Mouse (Mus musculus): Measurements from ENCODE around the gene Zfp385b. TPM values are rescaled to one million over a fixed set of nuclear protein-coding genes. Genes with fewer than 3 reads are reported as not detected.

The Zfp385b gene
- polyA plus RNA-seq, 1 experiment from 2014 or later: 3.3 TPM

DNA sequence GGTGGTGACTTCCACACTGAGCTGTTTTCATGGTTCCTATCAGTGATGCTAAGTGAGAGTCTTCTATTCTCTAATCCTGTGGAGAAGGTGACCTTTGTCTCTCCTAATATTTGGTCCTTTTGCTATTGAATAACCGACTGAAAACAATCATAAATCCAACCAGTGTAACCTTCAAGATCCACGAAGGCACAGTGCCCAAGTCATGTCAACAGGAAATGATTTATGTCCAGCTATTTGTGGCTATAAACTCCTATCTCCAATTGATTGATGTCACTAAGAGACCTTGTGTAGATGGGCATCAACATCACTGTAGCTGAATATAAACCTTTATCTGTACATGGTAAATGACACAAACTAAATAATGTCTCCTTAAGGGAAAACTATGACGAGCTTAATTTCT lies 187.8 kb downstream of the Zfp385b start:
- H3K4me1 ChIP-seq: no peaks in the 10 kb centered on the region

DNA sequence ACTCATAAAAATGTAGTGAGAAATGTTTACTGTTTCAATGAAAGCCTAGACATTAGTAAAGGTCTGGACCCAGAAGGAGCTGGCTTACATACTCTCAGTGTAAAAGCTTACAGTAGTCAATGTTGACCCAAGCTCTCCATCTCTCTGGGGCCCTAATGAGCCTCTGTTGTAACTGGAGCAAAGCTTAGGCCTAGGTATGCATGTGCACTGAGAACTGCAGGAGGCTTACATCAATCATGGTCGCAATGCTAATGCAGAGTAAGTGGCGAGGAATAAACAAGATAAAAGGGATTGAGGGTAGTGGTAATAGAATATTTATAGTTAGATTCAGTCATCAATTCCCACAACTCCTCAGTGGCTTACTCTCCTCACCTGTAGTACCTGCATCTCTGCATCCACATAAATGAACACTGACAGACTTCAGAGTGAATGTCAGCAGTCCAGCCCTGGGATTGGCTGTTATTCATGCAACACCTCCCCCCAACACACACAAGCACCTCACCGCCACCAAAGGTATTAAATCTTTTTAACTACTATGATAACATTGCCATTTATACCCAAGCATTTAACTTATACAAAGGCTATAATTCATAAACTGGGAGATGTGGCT lies 191.7 kb downstream of the Zfp385b start:
- H3K9me3 ChIP-seq: no peaks in the 10 kb centered on the region
- no peak overlapping the region for H3K4me3 ChIP-seq
- H3K4me2 ChIP-seq: no peak overlapping the region
- WGBS: 74% methylated on average over 3 of the region's 3 CpGs
- no peak for ATAC-seq (ENCODE audit: extremely low read depth, insufficient number of reproducible peaks, low FRiP score, low TSS enrichment)
- H3K27me3 ChIP-seq (replicated peaks): no peaks in the 10 kb centered on the region
- H3K4me1 ChIP-seq: no peaks in the 10 kb centered on the region
- no peak overlapping the region for H3K9ac ChIP-seq
- H3K27ac ChIP-seq (replicated peaks): no peak overlapping the region
- H3K36me3 ChIP-seq: no peaks in the 10 kb centered on the region

More for the DNA sequence above, 187.8 kb downstream of the Zfp385b start:
- 56% methylated on average over 3 of the region's 3 CpGs for WGBS
- H3K9ac ChIP-seq: no peak overlapping the region
- no peaks in the 10 kb centered on the region for H3K9me3 ChIP-seq
- H3K4me2 ChIP-seq: no peak overlapping the region
- no peak overlapping the region for H3K4me3 ChIP-seq
- no peak overlapping the region for H3K27ac ChIP-seq (replicated peaks)
- no peaks in the 10 kb centered on the region for H3K27me3 ChIP-seq (replicated peaks)
- H3K36me3 ChIP-seq: no peaks in the 10 kb centered on the region
- ATAC-seq (ENCODE audit: extremely low read depth, insufficient number of reproducible peaks, low FRiP score, low TSS enrichment): no peak

DNA sequence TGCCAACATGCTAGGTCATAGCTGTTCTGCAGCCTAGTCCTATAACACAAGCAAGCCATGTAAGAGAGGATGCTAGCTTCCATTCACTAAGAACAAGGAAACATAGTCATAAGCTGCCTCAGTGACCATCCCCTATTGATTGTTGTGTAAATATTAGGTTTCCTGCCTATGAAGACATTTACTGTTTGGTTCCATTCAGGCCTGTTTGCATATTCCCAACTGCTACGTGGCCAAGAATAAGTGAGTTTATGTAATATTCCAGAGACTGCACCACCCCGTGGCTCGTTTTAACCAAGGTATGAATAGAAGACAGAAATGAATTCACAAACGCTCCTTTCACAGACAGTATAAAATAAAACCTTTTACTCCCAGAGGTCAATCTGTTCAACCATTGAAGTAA lies 200.8 kb downstream of the Zfp385b start:
- 84% methylated on average over 4 of the region's 4 CpGs for WGBS
- H3K9ac ChIP-seq: no peak overlapping the region
- ATAC-seq (ENCODE audit: extremely low read depth, insufficient number of reproducible peaks, low FRiP score, low TSS enrichment): no peak

DNA sequence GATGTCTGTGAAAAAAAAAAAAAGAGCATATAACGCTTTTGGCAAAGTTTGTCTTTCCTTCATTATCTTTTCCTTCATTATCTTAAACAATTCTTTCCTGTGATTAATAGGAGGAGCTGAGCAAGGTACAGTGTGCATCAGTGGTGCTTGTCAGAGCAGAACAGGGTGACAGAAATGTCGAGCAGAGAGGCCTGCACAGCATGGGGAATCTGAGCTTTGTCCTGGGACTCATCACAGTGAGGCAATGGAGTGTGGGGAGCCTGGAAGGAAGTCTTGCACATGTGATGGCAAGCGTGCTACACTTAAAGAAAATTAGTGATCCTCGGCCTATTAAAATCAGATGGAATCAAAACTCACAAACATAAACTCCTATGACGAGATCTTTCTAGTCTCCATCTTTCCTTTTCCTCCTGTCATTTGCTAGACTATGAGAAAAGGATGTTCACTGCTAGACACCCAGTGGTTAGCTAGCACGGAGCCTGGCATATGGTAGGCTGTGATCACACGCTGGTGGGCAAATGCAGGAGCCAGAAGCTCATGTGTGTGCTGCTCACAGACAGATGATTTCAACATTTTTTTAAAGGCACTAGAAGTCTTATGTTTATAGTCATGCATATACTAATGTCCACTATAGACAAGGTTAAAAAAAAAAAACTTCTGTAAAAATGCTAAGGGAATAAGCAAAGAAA lies 209.0 kb downstream of the Zfp385b start:
- no peak overlapping the region for H3K9ac ChIP-seq
- no peak for ATAC-seq (ENCODE audit: extremely low read depth, insufficient number of reproducible peaks, low FRiP score, low TSS enrichment)
- H3K27me3 ChIP-seq (replicated peaks): no peaks in the 10 kb centered on the region
- H3K4me1 ChIP-seq: peaks cover 20% of the 10 kb centered on the region
- H3K36me3 ChIP-seq: no peaks in the 10 kb centered on the region
- H3K27ac ChIP-seq (replicated peaks): no peak overlapping the region
- no peak overlapping the region for H3K4me3 ChIP-seq
- H3K9me3 ChIP-seq: no peaks in the 10 kb centered on the region
- H3K4me2 ChIP-seq: no peak overlapping the region
- 67% methylated on average over 7 of the region's 7 CpGs for WGBS

More for the DNA sequence above, 200.8 kb downstream of the Zfp385b start:
- no peak overlapping the region for H3K4me2 ChIP-seq
- no peaks in the 10 kb centered on the region for H3K27me3 ChIP-seq (replicated peaks)
- H3K36me3 ChIP-seq: no peaks in the 10 kb centered on the region
- no peak overlapping the region for H3K27ac ChIP-seq (replicated peaks)
- no peak overlapping the region for H3K4me3 ChIP-seq
- no peaks in the 10 kb centered on the region for H3K9me3 ChIP-seq
- H3K4me1 ChIP-seq: no peaks in the 10 kb centered on the region

DNA sequence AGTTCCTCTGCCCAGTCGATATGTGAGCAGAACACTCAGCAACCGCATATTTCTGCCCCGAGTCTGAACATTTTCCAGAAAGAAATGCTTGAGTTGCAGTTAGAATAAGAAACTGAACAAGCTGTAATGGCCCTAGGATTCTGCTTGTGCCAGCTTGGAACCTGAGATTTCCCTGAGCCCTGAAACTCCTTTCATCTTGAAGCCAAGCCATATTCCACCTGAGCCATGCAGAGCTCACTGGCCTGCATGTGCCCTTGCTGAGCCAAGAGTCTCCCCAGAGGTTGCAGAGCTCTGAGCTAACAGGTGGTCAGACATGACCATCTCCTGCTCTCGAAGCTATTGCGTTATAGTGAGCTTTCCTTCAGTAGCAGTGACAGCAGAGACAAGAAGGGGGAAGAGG lies 210.0 kb downstream of the Zfp385b start:
- Histone ChIP-seq H3K4me3 (no peak overlapping the region), H3K27me3 (replicated peaks) (no peaks in the 10 kb centered on the region), H3K36me3 (no peaks in the 10 kb centered on the region), H3K4me2 (no peak overlapping the region), H3K9me3 (no peaks in the 10 kb centered on the region), H3K9ac (no peak overlapping the region), H3K4me1 (peaks cover 20% of the 10 kb centered on the region), H3K27ac (replicated peaks) (no peak overlapping the region)
- 68% methylated on average over 5 of the region's 5 CpGs for WGBS
- ATAC-seq (ENCODE audit: extremely low read depth, insufficient number of reproducible peaks, low FRiP score, low TSS enrichment): no peak

DNA sequence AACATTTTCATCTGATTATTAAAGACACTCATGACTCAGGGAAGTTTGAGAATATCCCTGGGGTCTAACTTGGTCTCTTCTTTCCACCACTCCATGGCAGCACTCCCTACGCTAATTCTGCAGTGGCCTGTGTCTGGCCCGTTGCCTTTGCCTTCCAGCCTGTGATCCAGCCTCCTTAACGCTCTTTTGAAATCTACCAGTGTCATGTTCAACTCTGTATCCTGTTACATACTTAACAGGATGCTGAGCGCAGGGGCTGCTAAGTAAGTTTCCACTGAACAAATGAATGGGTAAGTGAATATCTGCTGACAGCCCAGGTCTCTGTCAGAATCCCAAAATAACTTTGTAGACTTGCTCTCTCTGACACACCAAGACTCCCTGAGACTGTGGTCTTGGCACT lies 210.8 kb downstream of the Zfp385b start:
- no peaks in the 10 kb centered on the region for H3K9me3 ChIP-seq
- ATAC-seq (ENCODE audit: extremely low read depth, insufficient number of reproducible peaks, low FRiP score, low TSS enrichment): no peak
- peaks cover 20% of the 10 kb centered on the region for H3K4me1 ChIP-seq
- H3K27ac ChIP-seq (replicated peaks): no peak overlapping the region; the same call in 1 of the 2 replicates
- H3K27me3 ChIP-seq (replicated peaks): no peaks in the 10 kb centered on the region
- no peak overlapping the region for H3K4me2 ChIP-seq
- WGBS: 27% methylated on average over 4 of the region's 4 CpGs
- H3K36me3 ChIP-seq: no peaks in the 10 kb centered on the region
- no peak overlapping the region for H3K9ac ChIP-seq
- H3K4me3 ChIP-seq: no peak overlapping the region

DNA sequence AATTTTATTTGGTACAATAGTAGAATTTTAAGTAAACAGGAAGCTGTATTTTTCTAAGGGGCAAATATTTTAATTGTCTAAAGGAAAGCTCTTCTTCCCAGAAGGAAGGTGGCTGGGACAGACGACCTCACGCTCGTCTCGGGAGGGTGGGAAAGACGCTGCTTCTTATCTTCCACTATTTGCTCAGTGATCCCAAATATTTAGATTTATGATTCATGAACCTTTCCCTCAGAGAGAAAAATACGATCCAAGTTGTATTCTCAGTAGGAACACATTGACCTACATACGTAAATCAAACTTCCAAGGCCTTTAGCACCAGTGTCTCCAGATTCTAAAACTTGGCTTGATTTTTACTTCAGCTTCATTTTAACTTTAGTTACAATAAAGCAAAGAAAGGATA lies 226.0 kb downstream of the Zfp385b start:
- Histone ChIP-seq H3K9ac (no peak overlapping the region), H3K27ac (replicated peaks) (no peak overlapping the region), H3K4me3 (no peak overlapping the region), H3K4me1 (peaks cover 13% of the 10 kb centered on the region), H3K4me2 (no peak overlapping the region), H3K36me3 (no peaks in the 10 kb centered on the region), H3K9me3 (no peaks in the 10 kb centered on the region), H3K27me3 (replicated peaks) (no peaks in the 10 kb centered on the region)
- no peak for ATAC-seq (ENCODE audit: extremely low read depth, insufficient number of reproducible peaks, low FRiP score, low TSS enrichment)
- WGBS: 66% methylated on average over 7 of the region's 7 CpGs

DNA sequence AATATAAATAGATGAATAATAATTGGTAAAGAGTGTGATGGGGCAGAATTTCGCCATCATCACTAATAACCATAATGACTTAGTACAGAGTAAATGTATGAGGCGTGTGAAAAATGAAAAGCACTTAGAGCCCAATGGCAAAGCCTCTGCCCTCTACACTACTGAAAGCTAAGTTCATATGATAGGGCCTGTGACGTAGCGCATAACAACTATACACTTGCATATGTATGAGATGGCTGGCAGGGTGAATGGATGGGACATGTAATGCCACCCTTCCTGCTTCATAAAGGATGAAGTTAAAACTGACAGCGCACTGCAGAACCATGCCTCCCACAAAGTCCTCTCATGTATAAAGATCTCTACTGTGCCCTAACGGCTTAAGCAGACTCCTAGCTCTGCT lies 226.9 kb downstream of the Zfp385b start:
- 82% methylated on average over 6 of the region's 6 CpGs for WGBS
- H3K27me3 ChIP-seq (replicated peaks): no peaks in the 10 kb centered on the region
- H3K36me3 ChIP-seq: no peaks in the 10 kb centered on the region
- H3K9me3 ChIP-seq: peaks cover 1% of the 10 kb centered on the region; the same call in 1 of the 2 replicates
- H3K9ac ChIP-seq: no peak overlapping the region
- H3K27ac ChIP-seq (replicated peaks): no peak overlapping the region
- ATAC-seq (ENCODE audit: extremely low read depth, insufficient number of reproducible peaks, low FRiP score, low TSS enrichment): no peak
- H3K4me2 ChIP-seq: no peak overlapping the region
- H3K4me1 ChIP-seq: peaks cover 13% of the 10 kb centered on the region
- no peak overlapping the region for H3K4me3 ChIP-seq

DNA sequence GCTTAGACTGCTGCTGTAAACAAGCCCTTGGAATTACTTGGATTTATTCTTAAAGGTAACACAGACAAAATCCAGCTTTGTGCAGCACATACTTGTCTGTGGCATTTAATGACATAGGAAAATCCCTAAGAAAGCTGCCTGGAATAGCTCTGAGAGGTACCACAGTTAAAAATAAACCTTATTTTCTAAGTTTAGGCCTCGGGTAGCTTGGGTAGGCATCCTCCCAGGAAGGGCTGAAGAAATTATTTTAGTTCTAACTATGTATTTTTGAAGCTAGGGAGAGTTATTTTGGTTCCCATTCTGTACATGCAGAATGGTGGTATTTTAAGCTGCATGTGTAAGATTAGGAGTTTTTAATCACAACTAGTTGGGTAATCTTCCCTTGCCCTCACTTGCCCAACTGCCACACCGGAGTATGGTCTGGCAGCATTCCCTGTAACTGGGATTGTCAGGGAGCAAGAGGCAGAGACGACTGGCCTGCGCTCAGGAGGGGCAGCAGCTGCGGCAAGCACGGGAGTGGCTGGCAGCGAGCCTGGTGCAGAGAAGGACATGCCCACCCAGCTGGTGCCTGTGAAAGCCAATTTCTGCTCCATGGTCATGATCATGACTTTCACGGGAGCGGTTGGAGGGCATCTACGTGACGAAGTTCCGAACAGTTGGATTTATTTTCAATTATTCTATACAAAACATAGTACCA lies 230.1 kb downstream of the Zfp385b start:
- no peak overlapping the region for H3K4me2 ChIP-seq
- no peaks in the 10 kb centered on the region for H3K27me3 ChIP-seq (replicated peaks)
- H3K9me3 ChIP-seq: peaks cover 7% of the 10 kb centered on the region; the same call in 1 of the 2 replicates
- peaks cover 13% of the 10 kb centered on the region for H3K4me1 ChIP-seq
- no peak overlapping the region for H3K4me3 ChIP-seq
- 64% methylated on average over 12 of the region's 12 CpGs for WGBS
- H3K9ac ChIP-seq: no peak overlapping the region
- no peak for ATAC-seq (ENCODE audit: extremely low read depth, insufficient number of reproducible peaks, low FRiP score, low TSS enrichment)
- H3K27ac ChIP-seq (replicated peaks): peak overlapping the region; percentile 69
- no peaks in the 10 kb centered on the region for H3K36me3 ChIP-seq

DNA sequence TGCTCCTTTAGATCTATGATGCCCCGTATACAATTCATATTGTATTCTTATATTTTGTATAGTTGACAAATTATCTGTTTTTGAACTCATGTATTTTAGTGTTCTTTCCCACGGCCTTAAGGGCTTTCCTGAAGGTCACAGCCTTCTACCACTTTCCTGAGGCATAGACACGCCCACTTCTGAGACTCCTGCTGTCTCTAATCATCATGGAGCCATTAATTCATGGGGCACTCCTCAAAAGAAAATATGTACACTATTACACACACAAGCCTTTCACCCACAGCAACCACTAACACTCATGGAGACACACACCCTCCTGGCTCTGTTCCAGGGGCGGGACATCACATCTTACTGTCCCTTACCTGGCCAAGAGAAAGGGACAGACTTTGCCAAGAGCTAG lies 232.1 kb downstream of the Zfp385b start:
- Histone ChIP-seq H3K27ac (replicated peaks) (no peak overlapping the region), H3K4me1 (peaks cover 13% of the 10 kb centered on the region), H3K4me2 (no peak overlapping the region), H3K9ac (no peak overlapping the region), H3K9me3 (peaks cover 7% of the 10 kb centered on the region; the same call in 1 of the 2 replicates), H3K36me3 (no peaks in the 10 kb centered on the region), H3K4me3 (no peak overlapping the region), H3K27me3 (replicated peaks) (no peaks in the 10 kb centered on the region)
- WGBS: 69% methylated on average over 4 of the region's 4 CpGs
- ATAC-seq (ENCODE audit: extremely low read depth, insufficient number of reproducible peaks, low FRiP score, low TSS enrichment): no peak

DNA sequence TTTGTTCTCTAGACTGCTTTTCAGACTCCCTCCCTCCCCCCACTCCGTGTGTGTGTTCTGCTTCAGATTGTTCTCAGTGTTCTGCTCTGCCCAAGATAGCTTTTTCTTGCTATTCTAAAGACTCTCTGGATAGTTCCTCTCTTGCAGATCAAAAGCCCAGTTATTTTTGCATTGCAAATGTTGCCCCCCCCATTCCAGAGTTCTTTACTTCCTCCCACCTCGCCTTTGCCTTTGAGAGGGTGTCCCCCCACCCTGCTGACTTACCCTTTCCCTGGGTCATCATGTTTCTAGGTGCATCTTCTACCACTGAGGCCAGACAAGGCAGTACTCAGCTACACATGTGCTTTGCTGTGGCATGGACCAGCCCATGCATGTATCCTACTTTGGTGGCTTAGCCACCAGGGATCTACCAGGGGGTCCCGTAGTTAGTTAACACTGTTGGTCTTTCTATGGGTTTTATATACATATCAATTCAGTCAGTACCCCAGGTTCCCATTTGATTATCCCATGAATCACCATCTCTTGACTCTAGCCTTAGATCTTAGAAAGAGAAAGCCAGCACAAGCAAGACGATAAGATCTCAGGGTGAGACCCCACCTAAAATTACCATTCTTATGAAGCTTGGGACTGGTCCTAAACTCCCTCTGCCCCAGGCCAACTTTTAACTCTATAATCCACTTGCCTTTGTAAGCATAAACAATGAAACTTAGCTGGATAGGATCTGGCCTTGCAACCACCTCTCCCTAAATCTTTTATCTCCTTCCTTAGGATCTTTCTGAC lies 232.7 kb downstream of the Zfp385b start:
- no peak for ATAC-seq (ENCODE audit: extremely low read depth, insufficient number of reproducible peaks, low FRiP score, low TSS enrichment)
- Histone ChIP-seq H3K4me2 (no peak overlapping the region), H3K27me3 (replicated peaks) (no peaks in the 10 kb centered on the region), H3K4me1 (peaks cover 13% of the 10 kb centered on the region), H3K27ac (replicated peaks) (no peak overlapping the region), H3K9me3 (peaks cover 7% of the 10 kb centered on the region; the same call in 1 of the 2 replicates), H3K9ac (no peak overlapping the region), H3K36me3 (no peaks in the 10 kb centered on the region), H3K4me3 (no peak overlapping the region)
- 72% methylated on average over 4 of the region's 4 CpGs for WGBS

Measured in heart, embryonic 13.5 days (tissue).